Mouse (Mus musculus): ENCODE results near the gene Usp15. TPM values are rescaled to one million over a fixed set of nuclear protein-coding genes. Genes with fewer than 3 reads are reported as not detected.
"Not testable (repeated sequence)": the region's sequence is repeated elsewhere in the genome, so short reads cannot be mapped to it uniquely, and the experiment has no call there.

The Usp15 gene
- 10 to 100 TPM; 97.3 to 99.9 TPM for total RNA-seq (2021)
- long read RNA-seq, experiment 1, full-length matches to known transcripts = 48 of 58 reads
- long read RNA-seq, experiment 1, partial matches to known transcripts = 3 of 58 reads
- long read RNA-seq, experiment 1, other reads (novel, unspliced or antisense) = 7 of 58 reads
- long read RNA-seq, experiment 2, full-length matches to known transcripts = 65 of 77 reads
- long read RNA-seq, experiment 2, partial matches to known transcripts = 4 of 77 reads
- long read RNA-seq, experiment 2, other reads (novel, unspliced or antisense) = 8 of 77 reads

DNA sequence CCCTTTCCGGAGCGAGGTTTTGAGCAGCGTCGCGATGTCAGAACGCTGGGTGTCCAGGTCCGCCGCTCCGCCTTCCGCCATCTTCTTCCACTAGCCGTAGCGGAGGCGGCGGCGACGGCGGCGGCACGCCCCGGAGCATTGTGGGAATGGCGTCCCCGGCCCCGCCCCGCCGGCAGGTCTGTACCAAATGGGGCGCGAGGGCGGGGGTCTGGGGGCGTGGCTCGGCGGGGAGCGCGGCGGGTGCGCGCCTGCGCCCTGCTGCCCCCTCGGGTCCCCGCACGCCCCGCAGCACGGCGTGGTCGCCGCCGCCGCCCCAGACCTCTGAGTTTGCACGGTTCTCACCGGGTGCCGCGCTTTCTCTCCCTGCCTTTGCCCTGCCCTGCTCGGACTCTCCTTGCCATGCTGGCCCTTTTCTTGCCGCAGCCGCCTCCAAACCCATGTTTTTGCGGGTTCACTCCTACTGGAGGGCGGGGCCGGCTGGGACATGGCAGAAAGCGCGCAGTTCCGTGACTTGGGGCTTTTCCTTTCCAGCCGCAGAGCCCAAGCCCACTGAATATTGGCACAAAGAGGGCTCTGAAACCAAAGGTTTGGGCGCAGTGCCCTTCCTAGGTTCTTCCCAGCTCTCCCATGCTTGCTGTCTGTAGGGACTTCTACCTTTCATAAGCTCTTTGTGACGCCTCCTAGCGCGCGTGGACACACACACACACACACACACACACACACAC, at the start of gene Usp15:
Gene Usp15 (minus strand): TSS at position 161 of the 725 bp plus-strand sequence.
- DNase-seq (ENCODE audit: low spot score in 2 of 2) = peak; percentile 89 to 94

DNA sequence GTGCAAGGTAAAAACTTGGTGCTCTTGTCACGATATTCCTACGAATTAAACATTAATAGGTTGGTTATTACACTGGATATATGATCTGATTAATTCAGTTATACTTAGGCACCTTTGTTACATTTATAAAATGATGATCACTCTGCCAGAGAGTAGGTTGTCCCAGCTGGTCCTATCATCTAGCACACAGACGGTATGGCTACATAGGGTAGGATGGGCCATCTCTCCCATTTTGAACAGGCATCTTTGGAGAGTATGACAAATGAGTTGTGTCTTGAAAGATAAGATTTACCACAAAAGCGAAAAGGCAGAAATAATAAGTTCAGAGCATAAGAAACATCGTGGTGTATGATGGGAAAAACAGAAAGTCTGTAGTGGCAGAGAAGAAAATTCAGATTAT, 32.6 kb upstream of the Usp15 start:
- no peak for DNase-seq (ENCODE audit: low spot score in 2 of 2)

DNA sequence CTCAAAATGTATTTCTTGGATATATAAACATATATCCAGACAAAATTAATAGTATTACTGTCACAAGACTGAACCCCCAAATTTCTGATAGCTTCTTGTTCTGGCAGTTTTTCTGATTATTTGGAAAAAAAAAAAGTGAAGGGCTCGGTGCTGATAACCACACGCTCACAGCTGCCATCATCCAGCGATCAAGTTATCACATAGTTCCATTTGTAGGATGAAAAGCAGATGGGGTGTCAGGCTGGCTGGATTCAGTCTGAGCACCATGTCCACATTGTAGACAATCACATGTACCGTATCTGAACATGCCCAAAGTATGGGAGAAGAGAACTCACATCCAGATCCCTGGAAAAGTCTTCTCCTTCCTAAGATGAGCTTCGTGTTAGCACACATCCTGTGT, 26.0 kb upstream of the Usp15 start:
- no peak for DNase-seq (ENCODE audit: low spot score in 2 of 2)

DNA sequence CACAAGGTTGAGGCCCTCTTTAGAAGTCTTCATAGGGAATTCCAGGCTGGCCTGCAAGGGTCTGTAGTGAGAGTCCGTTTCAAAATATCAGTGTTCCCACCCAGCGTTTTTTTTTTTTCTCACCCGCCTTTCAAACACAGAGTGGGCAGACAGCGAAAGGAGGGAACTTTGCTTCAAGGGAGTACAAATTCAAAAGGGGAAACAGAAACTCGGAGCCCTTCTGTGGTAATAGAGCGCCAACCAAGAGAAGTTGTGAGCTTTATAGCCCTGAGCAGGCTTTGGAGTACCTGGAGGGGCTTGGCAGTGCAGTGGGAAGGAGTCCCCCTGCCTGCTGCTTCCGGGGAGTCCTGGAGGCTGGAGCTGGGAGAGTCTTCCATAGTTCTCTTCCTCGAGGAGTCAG, 12.7 kb upstream of the Usp15 start:
- DNase-seq (ENCODE audit: low spot score in 2 of 2) = no peak

DNA sequence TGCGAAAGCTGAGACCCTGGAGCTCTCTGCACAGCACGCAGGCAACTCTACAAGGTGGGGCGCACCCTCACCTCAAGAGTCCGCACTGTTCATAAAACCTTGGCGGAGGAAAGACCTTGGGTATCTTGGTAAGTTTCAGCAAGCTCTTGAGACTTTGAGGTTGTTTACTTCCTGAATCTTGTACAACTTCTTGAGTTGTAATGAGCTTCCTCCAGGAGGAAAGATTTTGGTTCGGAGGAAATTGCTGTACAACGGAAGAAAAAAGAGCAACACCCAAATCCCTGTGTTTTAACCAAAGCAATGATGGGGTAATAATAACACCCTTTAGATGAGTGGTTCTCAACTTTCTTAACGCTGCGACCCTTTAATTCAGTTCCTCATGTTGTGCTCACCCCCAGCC, 11.5 kb upstream of the Usp15 start:
- DNase-seq (ENCODE audit: low spot score in 2 of 2) = no peak

DNA sequence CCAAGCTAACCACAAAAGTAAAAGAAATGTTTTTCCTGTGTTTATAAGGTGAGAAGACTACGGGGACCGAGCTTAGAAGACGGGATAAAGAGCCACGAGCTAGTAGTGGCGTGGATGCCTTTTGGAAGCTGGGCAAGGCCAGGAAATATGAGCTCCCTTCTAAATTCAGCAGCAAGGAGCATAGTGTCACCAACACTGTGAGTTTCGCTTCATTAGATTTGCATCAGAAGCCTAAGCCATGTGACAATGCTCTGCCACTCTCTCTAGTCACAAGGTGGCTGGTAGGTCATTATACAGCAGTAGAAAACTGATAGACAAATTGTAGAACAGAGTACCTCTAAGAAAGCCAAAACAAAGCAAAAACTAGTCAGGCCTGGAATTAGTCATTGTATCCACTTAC, 9.3 kb upstream of the Usp15 start:
- DNase-seq (ENCODE audit: low spot score in 2 of 2) = no peak

DNA sequence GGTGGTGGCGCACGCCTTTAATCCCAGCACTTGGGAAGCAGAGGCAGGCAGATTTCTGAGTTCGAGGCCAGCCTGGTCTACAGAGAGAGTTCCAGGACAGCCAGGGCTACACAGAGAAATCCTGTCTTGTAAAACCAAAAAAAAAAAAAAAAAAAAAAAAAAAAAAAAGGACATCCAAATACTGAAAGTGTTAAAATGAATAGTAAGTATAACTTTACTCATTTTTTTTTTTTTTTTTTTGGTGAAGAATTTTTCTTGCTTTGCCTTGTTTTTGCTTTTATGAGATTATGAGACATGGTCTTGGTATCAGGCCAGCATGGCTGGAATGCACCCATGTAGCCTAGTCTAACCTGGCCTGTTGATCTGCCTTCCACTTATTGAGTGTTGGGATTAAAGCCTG, 8.6 kb upstream of the Usp15 start:
- DNase-seq (ENCODE audit: low spot score in 2 of 2) = not testable (repeated sequence)

DNA sequence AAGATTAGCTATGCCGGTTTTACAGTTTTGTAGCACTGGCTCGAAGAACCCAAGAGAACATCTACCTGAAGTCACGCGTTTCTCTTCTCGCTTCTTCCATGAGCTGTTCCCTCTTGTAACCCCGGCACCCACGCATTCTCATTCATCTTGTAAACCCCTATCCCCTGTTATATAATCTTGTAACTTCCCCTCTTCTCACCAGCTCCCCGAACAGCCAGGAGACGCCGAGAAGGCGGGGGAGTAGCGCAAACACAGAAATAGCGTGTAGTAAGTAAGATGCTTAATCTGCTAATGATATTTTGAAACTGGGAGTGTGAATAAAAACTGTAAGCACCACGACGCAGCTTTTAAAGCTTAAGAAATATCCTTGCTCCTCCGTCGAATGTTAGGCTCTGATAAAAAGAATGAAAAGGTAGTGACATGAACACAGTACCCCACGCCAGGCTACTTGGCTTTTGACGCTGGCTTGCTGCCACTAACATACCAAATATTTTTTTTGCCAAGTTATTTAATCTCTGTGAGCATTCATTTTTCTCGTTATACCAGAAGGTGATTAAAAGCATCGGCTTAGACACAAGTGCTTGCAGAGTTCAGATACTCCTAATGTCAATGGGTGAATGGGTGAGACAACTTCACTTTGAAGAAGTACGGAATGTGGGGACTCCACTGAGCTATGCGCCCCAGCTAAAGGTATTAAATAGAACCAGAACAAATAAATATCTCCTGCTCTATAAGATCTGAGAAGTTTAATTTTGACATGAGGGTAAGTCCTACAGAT, 5.4 kb upstream of the Usp15 start:
- no peak for DNase-seq (ENCODE audit: low spot score in 2 of 2)

DNA sequence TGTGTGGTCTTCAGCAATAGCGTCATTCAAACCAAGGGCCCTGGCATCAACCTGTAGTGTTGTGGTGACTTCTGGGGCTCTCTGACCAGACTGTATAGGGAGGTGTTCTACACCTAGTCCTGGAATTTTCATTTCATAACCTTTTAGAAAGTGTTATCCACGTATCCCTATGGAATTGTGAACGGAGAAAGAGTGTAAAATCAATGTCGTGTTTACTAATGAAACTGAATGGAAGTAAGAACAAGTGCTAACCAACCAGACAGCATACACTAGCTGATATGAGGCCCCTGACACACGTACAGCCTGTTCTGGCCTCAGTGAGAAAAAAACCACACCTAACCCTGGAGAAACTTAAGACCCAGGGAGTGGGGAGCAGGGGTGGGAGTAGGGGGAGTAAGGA, 4.6 kb upstream of the Usp15 start:
- DNase-seq (ENCODE audit: low spot score in 2 of 2) = no peak

DNA sequence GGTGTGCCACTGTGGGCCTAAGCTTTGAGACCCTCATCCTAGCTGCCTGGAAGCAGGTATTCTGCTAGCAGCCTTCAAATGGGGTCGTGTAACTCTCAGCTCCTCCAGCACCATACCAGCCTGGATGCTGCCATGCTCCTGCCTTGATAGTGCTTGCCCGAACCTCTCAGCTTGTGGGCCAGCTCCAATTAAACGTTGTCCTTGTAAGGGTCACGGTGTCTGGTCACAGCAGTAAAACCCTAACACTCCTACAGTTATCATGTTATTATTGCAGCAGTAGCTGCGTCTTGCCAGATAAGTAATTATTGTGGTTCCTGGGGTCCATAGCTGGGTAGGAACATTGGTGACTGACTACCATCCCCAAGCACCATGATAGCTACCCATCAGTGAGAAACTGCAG, 4.2 kb upstream of the Usp15 start:
- no peak for DNase-seq (ENCODE audit: low spot score in 2 of 2)

DNA sequence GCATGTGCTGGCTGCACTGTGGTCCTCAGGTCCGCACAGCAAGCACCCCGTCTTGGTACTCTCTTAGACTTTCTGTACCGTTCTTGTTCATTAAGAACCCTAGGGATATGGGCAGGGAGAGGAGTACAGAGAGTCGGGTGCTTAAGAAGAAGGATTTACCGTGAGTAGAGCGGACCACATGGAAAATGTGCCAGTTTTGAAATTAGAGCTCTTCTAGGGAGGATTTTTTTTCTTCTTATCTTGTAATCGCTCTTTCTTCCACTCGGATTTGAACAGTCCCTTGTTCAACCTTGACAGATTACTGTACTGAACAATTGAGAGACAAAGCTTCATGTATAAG, 3.5 kb upstream of the Usp15 start:
- no peak for DNase-seq (ENCODE audit: low spot score in 2 of 2)

DNA sequence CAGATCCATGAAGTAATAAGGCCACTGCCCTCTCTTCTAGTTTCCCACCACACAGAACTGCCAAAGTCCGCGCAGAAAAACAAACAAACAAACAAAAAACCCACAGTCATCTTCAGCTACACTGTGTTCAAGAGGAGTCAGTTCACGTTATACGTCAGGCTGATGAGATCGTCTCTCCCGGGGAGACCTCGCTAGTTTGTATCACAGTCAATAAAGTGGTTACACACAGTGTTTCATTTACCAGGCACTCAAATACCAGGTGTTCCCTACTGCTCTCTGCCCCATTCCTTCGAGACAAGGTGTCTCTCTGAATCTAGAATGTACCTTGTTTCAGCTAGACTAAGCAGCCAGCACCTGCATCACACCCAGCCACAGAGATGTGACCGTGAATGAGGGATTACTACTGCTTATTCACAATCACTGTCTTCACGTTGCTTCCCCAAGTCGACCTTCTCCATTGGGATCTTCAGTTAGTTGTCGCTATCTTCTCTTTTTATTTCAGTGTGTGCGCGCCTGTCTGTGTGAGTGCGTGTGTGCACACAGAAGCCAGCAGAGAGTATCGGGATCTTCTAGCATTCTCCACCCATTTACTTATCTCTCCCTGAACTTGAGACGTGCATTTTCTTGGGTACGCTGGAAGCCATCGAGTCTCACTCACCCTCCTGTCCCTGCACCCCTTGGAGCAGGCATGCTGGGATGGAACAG, 3.0 kb upstream of the Usp15 start:
- DNase-seq (ENCODE audit: low spot score in 2 of 2) = no peak

DNA sequence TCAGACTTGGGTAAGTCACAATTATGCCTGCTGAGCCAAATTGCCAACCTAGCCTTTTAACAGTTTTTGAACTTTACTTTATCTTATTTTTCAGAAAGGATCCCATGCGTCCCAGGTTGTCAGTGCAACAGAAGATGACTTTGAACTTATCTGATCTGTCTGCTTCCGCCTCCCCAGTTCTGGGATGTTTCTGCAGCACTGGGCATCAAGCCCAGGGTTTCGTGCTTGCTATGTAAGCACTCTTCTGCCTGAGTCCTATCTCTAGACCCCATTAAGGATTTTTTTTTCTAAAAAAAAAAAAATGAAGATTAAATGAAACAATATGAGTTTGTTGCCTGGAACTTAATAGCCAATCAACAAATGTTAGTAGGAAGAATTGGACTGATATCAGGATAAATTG, 2.3 kb upstream of the Usp15 start:
- no peak for DNase-seq (ENCODE audit: low spot score in 2 of 2)

DNA sequence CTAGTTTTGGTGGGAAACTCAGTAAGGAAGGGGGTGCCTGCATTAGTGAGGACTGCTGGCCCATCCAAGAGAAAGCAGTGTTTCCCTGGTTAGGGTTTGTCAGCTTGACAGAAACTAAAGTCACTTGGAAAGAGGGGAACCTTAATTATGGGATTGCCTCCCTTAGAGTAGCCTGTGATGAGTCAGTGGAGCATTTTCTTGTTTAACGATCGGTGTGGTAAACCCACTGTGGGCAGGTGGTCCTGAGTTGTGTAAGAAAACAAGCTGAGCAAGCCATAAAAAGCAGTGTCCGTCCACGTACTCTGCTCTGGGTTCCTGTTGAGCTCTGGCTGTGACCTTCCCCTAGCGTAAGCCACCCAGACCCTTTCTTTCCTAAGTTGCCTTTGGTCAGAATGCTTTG, 1.4 kb upstream of the Usp15 start:
- no peak for DNase-seq (ENCODE audit: low spot score in 2 of 2)

DNA sequence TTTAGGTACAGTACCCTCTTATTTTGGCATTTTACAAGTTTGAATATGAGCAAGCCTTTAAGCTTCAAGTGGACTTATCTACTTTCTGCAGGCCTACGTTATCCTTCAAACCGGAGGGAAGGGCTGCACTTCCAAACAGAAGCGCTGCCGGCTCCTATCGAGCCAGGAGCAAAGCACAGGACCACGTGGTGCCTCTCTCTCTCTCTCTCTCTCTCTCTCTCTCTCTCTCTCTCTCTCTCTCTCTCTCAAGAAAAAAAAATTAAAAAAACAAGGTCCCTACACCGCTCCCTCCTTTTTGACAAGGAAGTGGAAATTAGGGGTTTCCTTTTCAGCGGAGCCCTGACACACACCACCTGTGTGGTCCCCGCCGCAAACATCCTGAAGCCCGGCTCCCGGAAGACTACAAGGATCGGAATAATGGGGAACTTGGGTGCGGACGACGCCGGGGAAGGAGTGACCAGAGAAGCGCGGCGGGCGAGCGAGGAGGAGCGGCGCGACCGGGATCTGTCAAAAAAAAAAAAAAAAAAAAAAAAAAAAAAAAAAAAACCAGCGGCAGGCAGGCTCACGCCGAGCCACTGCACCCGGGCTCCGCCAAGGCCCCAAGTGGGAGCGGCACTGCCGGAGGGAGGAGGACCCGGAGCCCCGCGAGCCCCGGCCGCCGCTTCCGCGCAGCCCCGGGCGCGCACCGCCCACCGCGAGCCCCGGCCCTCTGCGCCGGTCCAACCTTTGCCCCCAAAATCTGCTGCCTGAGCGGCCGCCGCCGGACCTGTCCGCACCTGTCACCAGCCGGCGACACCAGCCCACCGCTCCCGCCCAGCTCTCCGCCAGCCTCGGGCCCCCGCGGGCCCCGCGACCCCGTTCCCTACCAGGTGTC, 597 bp downstream of the Usp15 start:
- DNase-seq (ENCODE audit: low spot score in 2 of 2) = peak; percentile 42 to 61

DNA sequence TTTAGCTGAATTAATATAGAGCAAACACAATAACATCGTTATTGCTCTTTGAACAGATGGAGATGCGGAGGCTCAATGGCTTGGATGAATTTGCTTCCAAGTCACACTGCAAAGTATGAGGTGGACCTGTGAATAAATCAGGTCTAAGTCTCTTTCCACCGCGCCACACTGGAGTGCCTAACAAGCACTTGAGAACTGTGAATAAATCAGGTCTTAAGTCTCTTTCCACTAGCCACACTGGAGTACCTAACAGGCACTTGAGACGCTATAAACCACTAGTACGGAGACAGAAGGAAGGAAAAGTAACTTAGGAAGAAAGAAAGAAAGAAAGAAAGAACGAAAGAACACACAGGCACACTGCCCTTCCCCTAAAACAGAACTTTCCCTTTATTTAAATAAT, 1.3 kb downstream of the Usp15 start:
- DNase-seq (ENCODE audit: low spot score in 2 of 2) = no peak

DNA sequence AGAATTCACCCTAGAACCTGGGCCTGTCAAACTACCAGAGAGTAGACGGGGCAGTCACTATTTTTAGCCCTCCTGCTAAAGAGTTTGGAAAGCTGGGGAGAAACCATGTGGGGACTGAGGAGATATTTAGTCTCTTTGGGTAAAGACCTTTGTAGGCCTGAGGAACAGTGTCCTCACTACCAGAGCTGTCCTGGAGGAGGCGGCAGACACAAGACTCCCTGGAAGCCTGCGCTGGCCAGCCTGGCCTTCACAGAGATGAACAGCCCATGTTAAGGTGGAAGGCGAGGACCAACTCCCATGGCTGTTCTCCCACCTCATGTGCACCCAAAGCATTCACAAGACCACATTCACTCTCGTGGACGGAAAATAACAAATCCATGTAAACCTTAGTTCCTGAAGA, 5.8 kb downstream of the Usp15 start:
- no peak for DNase-seq (ENCODE audit: low spot score in 2 of 2)

DNA sequence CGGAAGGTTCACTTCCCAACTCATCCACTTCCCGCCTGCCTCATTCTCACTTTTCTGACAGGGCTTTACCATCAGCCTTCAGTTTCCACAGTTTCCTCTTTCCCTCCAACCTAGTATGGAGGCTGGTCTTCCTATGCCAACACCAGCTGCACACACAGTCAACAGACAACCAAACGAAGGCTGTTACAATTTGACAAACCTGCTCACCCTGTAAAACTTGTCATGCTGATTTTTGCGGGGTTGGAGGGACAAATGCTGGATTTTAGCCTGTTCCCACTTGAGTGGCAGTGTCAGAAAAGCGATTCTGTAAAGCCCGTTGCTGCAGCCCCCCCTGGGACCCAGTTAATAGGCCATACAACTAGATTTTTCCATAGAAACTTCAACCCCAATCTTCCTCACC, 9.5 kb downstream of the Usp15 start:
- peak; percentile 24 to 53 for DNase-seq (ENCODE audit: low spot score in 2 of 2)

DNA sequence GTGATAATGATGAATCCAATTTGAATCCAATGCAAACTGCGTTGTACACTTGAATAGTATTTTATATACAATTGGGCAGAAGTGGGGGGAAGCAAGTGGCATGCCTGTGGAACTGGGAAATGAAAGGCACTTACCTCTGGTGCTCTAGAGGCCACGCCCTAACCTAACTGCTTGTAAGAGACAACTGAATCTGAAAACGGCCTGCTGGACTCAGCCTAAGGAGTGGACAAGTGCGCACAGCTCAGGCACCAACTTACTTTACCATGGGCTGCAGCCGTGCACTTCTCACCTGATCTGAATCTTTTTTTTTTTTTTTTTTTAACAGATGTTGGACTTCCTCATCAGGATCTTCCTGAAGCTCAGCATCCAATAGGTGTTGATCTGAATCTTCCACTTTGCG, 10.9 kb downstream of the Usp15 start:
- DNase-seq (ENCODE audit: low spot score in 2 of 2) = no peak

DNA sequence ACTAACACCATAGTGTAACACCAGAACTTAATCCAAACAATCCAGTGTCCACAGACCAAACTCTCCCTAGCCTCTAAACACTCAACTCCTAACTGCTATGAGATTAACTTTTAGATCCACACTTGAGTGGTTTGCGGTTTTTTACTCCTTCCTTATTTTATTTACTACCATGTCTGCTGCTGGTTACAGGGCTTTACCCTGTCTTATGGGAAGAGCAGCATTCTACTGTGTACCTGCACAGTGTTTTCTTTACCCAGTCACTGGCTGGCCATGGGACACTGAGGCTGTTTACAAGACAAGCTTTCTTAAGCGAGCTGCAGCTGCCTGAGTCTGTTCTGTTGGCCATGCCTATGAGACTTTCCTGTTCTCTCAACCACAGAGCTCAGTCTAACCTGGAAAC, 13.1 kb downstream of the Usp15 start:
- DNase-seq (ENCODE audit: low spot score in 2 of 2) = no peak

DNA sequence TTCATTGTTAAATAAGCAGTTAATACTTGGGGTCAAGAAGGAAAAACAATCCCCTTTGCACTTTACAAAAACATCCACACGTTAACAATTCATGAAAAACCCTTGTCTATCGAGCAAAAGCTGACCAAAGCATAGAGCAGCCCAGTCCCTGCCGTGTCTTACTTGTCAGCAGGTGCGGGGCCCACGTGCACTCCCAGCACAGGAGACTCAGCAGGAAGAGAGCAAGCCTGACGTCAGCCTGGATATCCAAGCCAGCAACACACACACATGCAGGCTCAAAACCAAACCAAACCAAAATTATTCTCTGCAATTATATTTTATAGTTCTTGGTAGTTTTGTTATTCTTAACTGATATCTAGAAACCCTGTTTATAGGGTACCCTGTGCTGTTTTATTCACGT, 13.6 kb downstream of the Usp15 start:
- no peak for DNase-seq (ENCODE audit: low spot score in 2 of 2)

Data from layer of hippocampus, postnatal 14 days (tissue).